Mouse (Mus musculus) MEL (cell line): ENCODE measurements around the gene Usp32. TPM values are rescaled to one million over a fixed set of nuclear protein-coding genes. Genes with fewer than 3 reads are reported as not detected.

Source experiments
- DNase-seq: peaks from one replicate; pipeline ENCODE4 v3.0.0; 2011; ENCODE audit warnings: low read depth, low spot score
- H3K27ac ChIP-seq: 2 replicates; pipeline ENCODE4 v1.5.1; 2012; ENCODE audit warnings: low read depth, mild to moderate bottlenecking, control low read depth, low read length, moderate library complexity; ENCODE audit not compliant: control insufficient read depth
- H3K27me3 ChIP-seq, 2 experiments: fragments of 150-350 bp in 1 of 2; sonication (generic) in 1 of 2; 2 replicates each; pipeline ENCODE4 v1.6.1; 2012; ENCODE audit warnings: low read length in 2 of 2, mild to moderate bottlenecking in 2 of 2, improper control_type of control experiment in 1 of 2, moderate library complexity in 1 of 2; ENCODE audit not compliant: insufficient read depth in 2 of 2, control insufficient read depth in 1 of 2
- H3K36me3 ChIP-seq, 2 experiments: 2 replicates each; pipeline ENCODE4 v1.6.1; 2012 to 2014; ENCODE audit warnings: low read length in 2 of 2, improper control_type of control experiment in 1 of 2, inconsistent platforms in 1 of 2, mild to moderate bottlenecking in 1 of 2; ENCODE audit not compliant: insufficient read depth in 2 of 2, control insufficient read depth in 1 of 2
- H3K4me1 ChIP-seq, 2 experiments: fragments of 150-350 bp in 1 of 2; sonication (generic) in 1 of 2; 2 replicates each; pipeline ENCODE4 v1.6.1; 2012; ENCODE audit warnings: low read length in 2 of 2, improper control_type of control experiment in 1 of 2, mild to moderate bottlenecking in 1 of 2; ENCODE audit not compliant: insufficient read depth in 2 of 2, control insufficient read depth in 1 of 2
- H3K4me3 ChIP-seq, 2 experiments: fragments of 150-350 bp in 1 of 2; sonication (generic) in 1 of 2; 2 replicates each; pipeline ENCODE4 v1.5.1; 2012; ENCODE audit warnings: low read depth in 2 of 2, low read length in 2 of 2, mild to moderate bottlenecking in 2 of 2, moderate library complexity in 2 of 2, control low read depth in 1 of 2, improper control_type of control experiment in 1 of 2; ENCODE audit not compliant: control insufficient read depth in 1 of 2, insufficient read depth in 1 of 2
- H3K79me2 ChIP-seq: 2 replicates; pipeline ENCODE4 v1.6.1; 2012; ENCODE audit warnings: mild to moderate bottlenecking, low read length, moderate library complexity; ENCODE audit not compliant: control insufficient read depth, poor library complexity, insufficient read depth
- H3K9ac ChIP-seq: 2 replicates; pipeline ENCODE4 v1.6.1; 2012; ENCODE audit warnings: low read depth, mild to moderate bottlenecking, control low read depth, low read length, moderate library complexity; ENCODE audit not compliant: control insufficient read depth, poor library complexity, severe bottlenecking
- H3K9me3 ChIP-seq: fragments of 150-350 bp; sonication (generic); replicated peaks from 2 replicates; pipeline ENCODE4 v1.6.1; 2012; ENCODE audit warnings: mild to moderate bottlenecking, low read length, improper control_type of control experiment, moderate library complexity; ENCODE audit not compliant: insufficient read depth
- BHLHE40 ChIP-seq: IDR thresholded peaks from 2 replicates; pipeline ENCODE4 v1.6.1; 2012; ENCODE audit warnings: low read depth, mild to moderate bottlenecking, inconsistent platforms, low read length, improper control_type of control experiment, borderline replicate concordance
- CHD2 ChIP-seq: IDR thresholded peaks from 2 replicates; pipeline ENCODE4 v1.6.1; 2011; ENCODE audit warnings: low read length, improper control_type of control experiment
- E2F4 ChIP-seq: IDR thresholded peaks from 2 replicates; pipeline ENCODE4 v1.6.1; 2011; ENCODE audit warnings: low read depth, low read length, improper control_type of control experiment, borderline replicate concordance
- EP300 ChIP-seq, 2 experiments: IDR thresholded peaks; 2 replicates each; pipeline ENCODE4 v1.6.1; 2011; ENCODE audit warnings: improper control_type of control experiment in 2 of 2, low read length in 2 of 2, low read depth in 1 of 2, mild to moderate bottlenecking in 1 of 2
- GABPA ChIP-seq: IDR thresholded peaks from 2 replicates; pipeline ENCODE4 v1.6.1; 2012; ENCODE audit warnings: low read depth, mild to moderate bottlenecking, inconsistent platforms, low read length, improper control_type of control experiment, moderate library complexity
- GATA1 ChIP-seq: IDR thresholded peaks from 2 replicates; pipeline ENCODE4 v1.6.1; 2011; ENCODE audit warnings: low read depth, low read length, improper control_type of control experiment
- MAX ChIP-seq: IDR thresholded peaks from 2 replicates; pipeline ENCODE4 v1.6.1; 2011; ENCODE audit warnings: low read length, improper control_type of control experiment
- MAZ ChIP-seq: IDR thresholded peaks from 2 replicates; pipeline ENCODE4 v1.6.1; 2012; ENCODE audit warnings: low read depth, mild to moderate bottlenecking, inconsistent platforms, low read length, improper control_type of control experiment
- NRF1 ChIP-seq: IDR thresholded peaks from 2 replicates; pipeline ENCODE4 v1.6.1; 2014; ENCODE audit warnings: low read depth, mild to moderate bottlenecking, inconsistent platforms, low read length, improper control_type of control experiment, moderate library complexity; ENCODE audit not compliant: poor library complexity, insufficient read depth, severe bottlenecking
- RAD21 ChIP-seq: IDR thresholded peaks from 2 replicates; pipeline ENCODE4 v1.6.1; 2011; ENCODE audit warnings: mild to moderate bottlenecking, low read depth, low read length, improper control_type of control experiment
- RCOR1 ChIP-seq: IDR thresholded peaks from 2 replicates; pipeline ENCODE4 v1.6.1; 2012; ENCODE audit warnings: low read depth, mild to moderate bottlenecking, inconsistent platforms, low read length, improper control_type of control experiment
- SMC3 ChIP-seq: IDR thresholded peaks from 2 replicates; pipeline ENCODE4 v1.6.1; 2011; ENCODE audit warnings: low read depth, low read length, improper control_type of control experiment
- TBP ChIP-seq: IDR thresholded peaks from 2 replicates; pipeline ENCODE4 v1.8.0; 2011; ENCODE audit warnings: low read depth, low read length, improper control_type of control experiment
- TCF12 ChIP-seq: IDR thresholded peaks from 2 replicates; pipeline ENCODE4 v1.6.1; 2014; ENCODE audit warnings: low read depth, mild to moderate bottlenecking, inconsistent platforms, low read length, improper control_type of control experiment, moderate library complexity
- ZC3H11A ChIP-seq: IDR thresholded peaks from 2 replicates; pipeline ENCODE4 v1.6.1; 2012; ENCODE audit warnings: low read depth, mild to moderate bottlenecking, inconsistent platforms, low read length, improper control_type of control experiment
- polyA plus RNA-seq, 2 experiments: library from polyadenylated mRNA; stranded (reverse) in 1 of 2; unstranded in 1 of 2; fragments of >175 nt in 1 of 2; fragments of >200 nt in 1 of 2; gene quantifications; 2 replicates each; pipeline versions ENCODE4 v1.2.1 to v1.2.4; 2012; ENCODE audit warnings: low replicate concordance in 2 of 2, low read depth in 1 of 2; ENCODE audit not compliant: insufficient read length in 2 of 2, insufficient read depth in 1 of 2, missing spikeins in 1 of 2
- total RNA-seq: library from RNA; depleted of rRNA; stranded (reverse); fragments of 300-350 nt; gene quantifications from 2 replicates; pipeline ENCODE4 v1.2.3, GENCODE M21; 2012

Usp32 gene
- total and polyA plus RNA-seq, 3 experiments: 11.3 to 11.5 TPM; not detected in 1

DNA sequence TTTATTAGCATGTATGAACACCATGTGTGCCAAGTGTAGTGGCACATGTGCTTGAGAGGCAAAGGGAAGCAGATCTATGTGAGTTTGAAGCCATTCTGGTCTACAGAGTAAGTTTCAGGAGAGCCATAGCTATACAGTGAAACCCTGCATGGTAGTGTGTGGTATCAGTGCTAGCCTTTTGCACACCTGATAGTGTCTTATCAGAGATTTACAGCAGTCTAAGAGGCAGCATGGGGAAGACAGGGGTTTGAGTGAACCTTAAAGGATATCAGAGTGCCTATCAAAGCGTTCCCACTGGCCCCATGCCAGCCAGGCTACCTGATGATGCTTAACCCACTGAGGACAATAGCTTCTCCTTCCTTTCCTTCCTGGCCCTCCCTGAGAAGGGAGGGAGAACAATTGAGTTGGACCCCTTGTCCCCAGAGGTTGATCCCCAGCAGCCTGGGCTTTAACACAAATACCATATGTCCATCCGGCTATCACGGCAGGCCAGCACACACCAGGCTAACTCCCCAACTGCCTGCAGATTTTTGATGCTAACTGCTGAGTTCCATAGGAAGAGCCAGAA, 162.5 kb downstream of the Usp32 start:
- DNase-seq: peak; percentile 27
- no peaks in the 10 kb centered on the region for H3K27me3 ChIP-seq

DNA sequence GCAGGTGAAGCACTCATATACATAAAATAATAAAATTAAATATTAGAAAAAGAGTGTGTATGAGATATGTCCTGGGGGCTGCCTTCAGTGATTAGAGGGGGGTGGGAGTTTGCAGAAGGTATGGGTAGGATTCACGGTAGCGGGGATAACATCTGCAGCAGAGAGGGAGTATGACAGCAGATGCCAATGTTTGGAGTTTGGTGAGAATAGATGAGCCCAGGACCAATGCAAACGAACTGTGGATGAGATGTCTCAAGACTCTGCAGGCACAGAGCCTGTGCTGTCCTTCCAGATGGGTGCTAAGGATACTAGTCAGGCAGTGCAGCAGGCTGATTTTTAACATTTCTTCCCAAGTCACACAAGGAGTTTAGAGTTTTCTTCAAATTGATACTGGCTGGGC, 163.3 kb downstream of the Usp32 start:
- Histone ChIP-seq H3K27ac (no peak overlapping the region), H3K9me3 (no peaks in the 10 kb centered on the region), H3K9ac (no peak overlapping the region), H3K79me2 (no peaks in the 10 kb centered on the region), H3K27me3 (no peaks in the 10 kb centered on the region), H3K4me1 (peaks cover 0 to 12% of the 10 kb centered on the region in 2 experiments; a peak in 1 of 4 replicates), H3K4me3 (no peak overlapping the region), H3K36me3 (no peaks in the 10 kb centered on the region)
- TF ChIP-seq MAZ (no peak), TBP (0 out of 2 replicates have a peak, but pooled peaks have one; percentile 20), ZC3H11A (no peak), E2F4 (no peak), NRF1 (no peak)
- no peak for DNase-seq

More for the DNA sequence above, 162.5 kb downstream of the Usp32 start:
- Histone ChIP-seq H3K9me3 (no peaks in the 10 kb centered on the region), H3K27ac (no peak overlapping the region), H3K36me3 (no peaks in the 10 kb centered on the region), H3K4me3 (no peak overlapping the region)
- TF ChIP-seq TCF12 (peak; percentile 55; the same call in 1 of the 2 replicates), RCOR1 (peak; percentile 39; the same call in 1 of the 2 replicates), TBP (no peak), GATA1 (peak; percentile 69), SMC3 (no peak), EP300 (IDR thresholded peaks at IDR 0.05; ENCODE audit: low read depth in 1 of 2, low read length in 2 of 2) (peak; percentile 39 to 46; a peak in 2 of 4 replicates)
- TF ChIP-seq, all 39 proteins: peak for 4
- Histone ChIP-seq H3K9ac (no peak overlapping the region), H3K4me1 (peaks cover 0 to 12% of the 10 kb centered on the region in 2 experiments; a peak in 1 of 4 replicates), H3K79me2 (no peaks in the 10 kb centered on the region)

DNA sequence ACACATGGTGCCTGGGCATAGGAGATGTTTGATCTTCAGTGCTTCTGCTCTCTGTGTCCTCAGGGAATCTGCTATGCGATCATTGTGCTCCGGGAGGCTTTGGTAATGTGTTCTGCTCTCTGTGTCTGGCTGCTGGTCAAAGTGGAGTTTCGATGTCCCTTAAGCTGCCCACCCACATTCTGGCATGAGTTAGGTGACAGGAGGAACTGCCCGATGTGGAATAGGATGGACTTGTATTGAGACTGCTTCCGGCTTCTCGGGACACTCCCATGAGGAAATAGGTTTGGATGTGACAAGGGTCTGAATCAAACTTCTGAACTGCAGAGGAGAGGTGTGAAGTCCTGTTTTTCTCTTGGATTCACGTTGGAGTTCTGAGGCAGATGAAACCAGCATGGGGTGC, 165.4 kb downstream of the Usp32 start:
- Histone ChIP-seq H3K9ac (no peak overlapping the region), H3K4me1 (peaks cover 0 to 9% of the 10 kb centered on the region in 2 experiments; a peak in 1 of 4 replicates), H3K9me3 (no peaks in the 10 kb centered on the region), H3K4me3 (no peak overlapping the region), H3K79me2 (no peaks in the 10 kb centered on the region), H3K27me3 (0 out of 4 replicates have a peak, but pooled peaks cover 0 to 2% of the 10 kb centered on the region in 2 experiments), H3K36me3 (no peaks in the 10 kb centered on the region), H3K27ac (no peak overlapping the region)
- TF ChIP-seq E2F4 (no peak), RAD21 (no peak), GABPA (no peak), MAX (no peak), BHLHE40 (no peak), SMC3 (no peak), CHD2 (no peak)
- DNase-seq: no peak
